Mouse (Mus musculus) kidney, embryonic 15.5 days (tissue): ENCODE data around the gene Cgrrf1. TPM values are rescaled to one million over a fixed set of nuclear protein-coding genes. Genes with fewer than 3 reads are reported as not detected.
A peak's percentile ranks its signal among the peaks of the same experiment; 100 is the strongest.
"Not testable (repeated sequence)": the region's sequence is repeated elsewhere in the genome, so short reads cannot be mapped to it uniquely, and the experiment has no call there.

Experiments used
- ATAC-seq: fragments of 200-750 bp; cut with Nextera tagmentation; replicated peaks from 2 replicates; pipeline ENCODE4 v1.8.0; 2017; ENCODE audit warnings: moderate TSS enrichment; ENCODE audit not compliant: low FRiP score
- H3K27ac ChIP-seq: fragments of 300-500 bp; sonication (generic); 2 replicates; pipeline ENCODE4 v1.5.1; 2015; ENCODE audit warnings: mild to moderate bottlenecking, inconsistent platforms
- H3K27me3 ChIP-seq: fragments of 300-500 bp; sonication (generic); 2 replicates; pipeline ENCODE4 v1.6.1; 2015; ENCODE audit warnings: inconsistent platforms
- H3K36me3 ChIP-seq: fragments of 300-500 bp; sonication (generic); 2 replicates; pipeline ENCODE4 v1.6.1; 2015; ENCODE audit warnings: inconsistent platforms
- H3K4me1 ChIP-seq: fragments of 300-500 bp; sonication (generic); 2 replicates; pipeline ENCODE4 v1.6.1; 2015; ENCODE audit warnings: inconsistent platforms
- H3K4me2 ChIP-seq: fragments of 300-500 bp; sonication (generic); 2 replicates; pipeline ENCODE4 v1.6.1; 2015; ENCODE audit warnings: moderate library complexity, mild to moderate bottlenecking, inconsistent platforms
- H3K4me3 ChIP-seq: fragments of 300-500 bp; sonication (generic); replicated peaks from 2 replicates; pipeline ENCODE4 v1.5.1; 2015; ENCODE audit warnings: mild to moderate bottlenecking, inconsistent platforms
- H3K9ac ChIP-seq: fragments of 300-500 bp; sonication (generic); 2 replicates; pipeline ENCODE4 v1.6.1; 2015; ENCODE audit warnings: mild to moderate bottlenecking, inconsistent platforms
- H3K9me3 ChIP-seq: fragments of 300-500 bp; sonication (generic); replicated peaks from 2 replicates; pipeline ENCODE4 v1.6.1; 2016; ENCODE audit warnings: inconsistent platforms
- WGBS: fragments of 180-500 bp; shearing (Covaris S2); methylation state at CpG from one replicate; pipeline ENCODE4 v1.1.7; 2015; ENCODE audit warnings: mixed read lengths; 5-methylcytosine and 5-hydroxymethylcytosine counted together
- polyA plus RNA-seq: library from polyadenylated mRNA; unstranded; fragments of >200 nt; fragmentation: Nextera tagmentation; extraction: Ambion mirVana; gene quantifications from 2 replicates; pipeline ENCODE4 v1.2.1, GENCODE M21; 2015

Cgrrf1 gene
- polyA plus RNA-seq, 1 experiment from 2014 or later = 27.8 TPM

- no peak for ATAC-seq
- Histone ChIP-seq H3K27ac (no peak overlapping the region), H3K4me2 (no peak overlapping the region), H3K4me1 (no peaks in the 10 kb centered on the region), H3K4me3 (no peak overlapping the region), H3K9me3 (no peaks in the 10 kb centered on the region), H3K27me3 (no peaks in the 10 kb centered on the region), H3K36me3 (peaks cover 13% of the 10 kb centered on the region), H3K9ac (no peak overlapping the region)
- WGBS = 86% methylated on average over 4 of the region's 4 CpGs
Observed at GRCm38 (mm10) chr14:46803259-46803658, 28.7 kb upstream of the Cgrrf1 start.

GRCm38 (mm10) chr14:46803791-46804190 is 28.1 kb upstream of the Cgrrf1 start:
- H3K4me1 ChIP-seq = no peaks in the 10 kb centered on the region
- no peak overlapping the region for H3K4me3 ChIP-seq
- no peak overlapping the region for H3K4me2 ChIP-seq
- no peaks in the 10 kb centered on the region for H3K27me3 ChIP-seq
- peaks cover 13% of the 10 kb centered on the region for H3K36me3 ChIP-seq
- 80% methylated on average over 1 of the region's 1 CpGs for WGBS
- H3K27ac ChIP-seq = no peak overlapping the region
- H3K9me3 ChIP-seq = no peaks in the 10 kb centered on the region
- no peak overlapping the region for H3K9ac ChIP-seq
- ATAC-seq = no peak

- Histone ChIP-seq H3K27me3 (no peaks in the 10 kb centered on the region), H3K9ac (no peak overlapping the region), H3K36me3 (peaks cover 34% of the 10 kb centered on the region), H3K9me3 (no peaks in the 10 kb centered on the region), H3K4me2 (no peak overlapping the region), H3K4me3 (no peak overlapping the region), H3K27ac (no peak overlapping the region), H3K4me1 (no peaks in the 10 kb centered on the region)
- WGBS = 85% methylated on average over 5 of the region's 5 CpGs
- no peak for ATAC-seq
Observed at GRCm38 (mm10) chr14:46806186-46806585, 25.7 kb upstream of the Cgrrf1 start.

- Histone ChIP-seq H3K36me3 (peaks cover 49% of the 10 kb centered on the region), H3K9me3 (no peaks in the 10 kb centered on the region), H3K27me3 (no peaks in the 10 kb centered on the region), H3K4me2 (no peak overlapping the region), H3K27ac (no peak overlapping the region), H3K4me3 (no peak overlapping the region), H3K4me1 (no peaks in the 10 kb centered on the region), H3K9ac (no peak overlapping the region)
- WGBS = 87% methylated on average over 3 of the region's 3 CpGs
- no peak for ATAC-seq
Observed at GRCm38 (mm10) chr14:46807927-46808326, 24.0 kb upstream of the Cgrrf1 start.

GRCm38 (mm10) chr14:46815640-46816039 is 16.3 kb upstream of the Cgrrf1 start:
- ATAC-seq = no peak
- WGBS = 90% methylated on average over 6 of the region's 6 CpGs
- Histone ChIP-seq H3K4me1 (peaks cover 7% of the 10 kb centered on the region), H3K36me3 (peaks cover 63% of the 10 kb centered on the region), H3K9me3 (no peaks in the 10 kb centered on the region), H3K27ac (no peak overlapping the region), H3K27me3 (no peaks in the 10 kb centered on the region), H3K4me3 (no peak overlapping the region), H3K9ac (no peak overlapping the region), H3K4me2 (no peak overlapping the region)

GRCm38 (mm10) chr14:46816916-46817622 is 14.9 kb upstream of the Cgrrf1 start:
- H3K4me2 ChIP-seq = no peak overlapping the region
- peaks cover 14% of the 10 kb centered on the region for H3K4me1 ChIP-seq
- H3K4me3 ChIP-seq = no peak overlapping the region
- no peak overlapping the region for H3K9ac ChIP-seq
- WGBS = 95% methylated on average over 8 of the region's 8 CpGs
- H3K36me3 ChIP-seq = peaks cover 50% of the 10 kb centered on the region
- no peak for ATAC-seq
- H3K27ac ChIP-seq = no peak overlapping the region
- H3K9me3 ChIP-seq = no peaks in the 10 kb centered on the region
- H3K27me3 ChIP-seq = no peaks in the 10 kb centered on the region

GRCm38 (mm10) chr14:46818743-46819142 is 13.2 kb upstream of the Cgrrf1 start:
- no peak overlapping the region for H3K27ac ChIP-seq
- H3K9ac ChIP-seq = no peak overlapping the region
- 85% methylated on average over 7 of the region's 7 CpGs for WGBS
- no peak overlapping the region for H3K4me2 ChIP-seq
- H3K9me3 ChIP-seq = no peaks in the 10 kb centered on the region
- H3K27me3 ChIP-seq = no peaks in the 10 kb centered on the region
- H3K4me3 ChIP-seq = no peak overlapping the region
- H3K4me1 ChIP-seq = peaks cover 14% of the 10 kb centered on the region
- ATAC-seq = no peak
- H3K36me3 ChIP-seq = peaks cover 35% of the 10 kb centered on the region

- Histone ChIP-seq H3K4me1 (peaks cover 14% of the 10 kb centered on the region), H3K36me3 (peaks cover 26% of the 10 kb centered on the region)
- H3K9ac ChIP-seq, ATAC-seq, H3K27ac ChIP-seq, H3K9me3 ChIP-seq, H3K27me3 ChIP-seq, H3K4me3 ChIP-seq, H3K4me2 ChIP-seq: not testable (repeated sequence)
- 81% methylated on average over 6 of the region's 6 CpGs for WGBS
Observed at GRCm38 (mm10) chr14:46819961-46820360, 12.0 kb upstream of the Cgrrf1 start.

GRCm38 (mm10) chr14:46821271-46821872 is 10.6 kb upstream of the Cgrrf1 start:
- Histone ChIP-seq H3K4me1 (peaks cover 14% of the 10 kb centered on the region), H3K27ac (peak overlapping the region; percentile 92), H3K9me3 (no peaks in the 10 kb centered on the region), H3K4me3 (peak overlapping the region; percentile 84), H3K9ac (peak overlapping the region; percentile 86), H3K4me2 (peak overlapping the region; percentile 71), H3K27me3 (peaks cover 3% of the 10 kb centered on the region; the same call in 1 of the 2 replicates), H3K36me3 (peaks cover 14% of the 10 kb centered on the region)
- no peak for ATAC-seq
- 0% methylated on average over 11 of the region's 11 CpGs for WGBS

- peaks cover 14% of the 10 kb centered on the region for H3K4me1 ChIP-seq
- H3K4me2 ChIP-seq = peak within 1 kb of the TSS; percentile 71
- peaks cover 3% of the 10 kb centered on the region; the same call in 1 of the 2 replicates for H3K27me3 ChIP-seq
- H3K27ac ChIP-seq = peak within 1 kb of the TSS; percentile 92
- peaks cover 7% of the 10 kb centered on the region for H3K36me3 ChIP-seq
- H3K9ac ChIP-seq = peak within 1 kb of the TSS; percentile 86
- 1% methylated on average over 65 of the region's 65 CpGs for WGBS
- ATAC-seq = peak; percentile 98
- no peaks in the 10 kb centered on the region for H3K9me3 ChIP-seq
- peak within 1 kb of the TSS; percentile 84 for H3K4me3 ChIP-seq
Observed at GRCm38 (mm10) chr14:46821873-46822716, 9.8 kb upstream of the Cgrrf1 start, which contains the start of gene Gmfb. TSS of gene Gmfb (minus strand) at chr14:46822242.

- peaks cover 14% of the 10 kb centered on the region for H3K4me1 ChIP-seq
- no peak for ATAC-seq
- H3K4me2 ChIP-seq = no peak overlapping the region
- peaks cover 3% of the 10 kb centered on the region; the same call in 1 of the 2 replicates for H3K27me3 ChIP-seq
- H3K36me3 ChIP-seq = no peaks in the 10 kb centered on the region
- H3K9ac ChIP-seq = no peak overlapping the region
- WGBS = 72% methylated on average over 2 of the region's 2 CpGs
- no peak overlapping the region for H3K4me3 ChIP-seq
- no peak overlapping the region for H3K27ac ChIP-seq
- no peaks in the 10 kb centered on the region for H3K9me3 ChIP-seq
Observed at GRCm38 (mm10) chr14:46823996-46824395, 7.9 kb upstream of the Cgrrf1 start.

GRCm38 (mm10) chr14:46827430-46827829 is 4.5 kb upstream of the Cgrrf1 start:
- peaks cover 3% of the 10 kb centered on the region; the same call in 1 of the 2 replicates for H3K27me3 ChIP-seq
- WGBS = 42% methylated on average over 1 of the region's 1 CpGs
- no peak overlapping the region for H3K9ac ChIP-seq
- no peaks in the 10 kb centered on the region for H3K36me3 ChIP-seq
- no peak for ATAC-seq
- no peak overlapping the region for H3K4me3 ChIP-seq
- no peak overlapping the region for H3K27ac ChIP-seq
- H3K4me2 ChIP-seq = no peak overlapping the region
- H3K4me1 ChIP-seq = no peaks in the 10 kb centered on the region
- no peaks in the 10 kb centered on the region for H3K9me3 ChIP-seq
